Mouse (Mus musculus) gonadal fat pad, adult 2 months (tissue): ENCODE results near the gene Rbx1. TPM values are rescaled to one million over a fixed set of nuclear protein-coding genes. Genes with fewer than 3 reads are reported as not detected.

Experiments used
- DNase-seq: peaks from one replicate; pipeline ENCODE4 v3.0.0-alpha.2; 2012; ENCODE audit warnings: low read depth
- polyA plus RNA-seq: library from polyadenylated mRNA; depleted of rRNA; stranded (reverse); fragments of >200 nt; gene quantifications from 2 replicates; pipeline ENCODE4 v1.2.3, GENCODE M21; 2012; rRNA removed

Gene Rbx1
- polyA plus RNA-seq, 1 experiment, result 62.3 TPM

GRCm38 (mm10) chr15:81483691-81484090 is 17.6 kb downstream of the Rbx1 start:
- no peak for DNase-seq

DNA sequence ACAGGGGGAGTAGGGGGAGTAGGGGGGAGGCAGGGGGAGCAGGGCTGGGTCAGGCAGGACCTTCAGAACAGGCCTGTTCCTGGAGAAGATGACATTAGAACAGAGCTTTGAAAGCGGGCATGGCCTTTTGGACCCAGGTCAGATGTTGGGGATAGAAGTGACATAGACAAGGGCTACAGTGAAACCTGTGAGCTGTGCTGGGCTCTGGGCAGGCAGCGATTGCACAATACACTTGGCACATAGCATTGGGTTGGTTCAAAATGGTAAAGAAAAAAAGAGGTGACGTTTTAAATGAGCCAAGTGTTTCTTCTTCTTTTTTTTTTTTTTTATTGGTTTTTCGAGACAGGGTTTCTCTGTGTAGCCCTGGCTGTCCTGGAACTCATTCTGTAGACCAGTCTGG is 19.4 kb downstream of the Rbx1 start:
- no peak for DNase-seq

- no peak for DNase-seq
Measured at GRCm38 (mm10) chr15:81503466-81503865, 37.4 kb downstream of the Rbx1 start.

GRCm38 (mm10) chr15:81503995-81504394 is 37.9 kb downstream of the Rbx1 start:
- DNase-seq, result no peak

GRCm38 (mm10) chr15:81507201-81507600 is 41.1 kb downstream of the Rbx1 start:
- DNase-seq, result no peak

GRCm38 (mm10) chr15:81510621-81511020 is 44.5 kb downstream of the Rbx1 start:
- DNase-seq, result no peak

- DNase-seq, result no peak
Measured at GRCm38 (mm10) chr15:81511601-81512261, 45.6 kb downstream of the Rbx1 start.

GRCm38 (mm10) chr15:81514111-81514971 is 48.2 kb downstream of the Rbx1 start:
- no peak for DNase-seq

DNA sequence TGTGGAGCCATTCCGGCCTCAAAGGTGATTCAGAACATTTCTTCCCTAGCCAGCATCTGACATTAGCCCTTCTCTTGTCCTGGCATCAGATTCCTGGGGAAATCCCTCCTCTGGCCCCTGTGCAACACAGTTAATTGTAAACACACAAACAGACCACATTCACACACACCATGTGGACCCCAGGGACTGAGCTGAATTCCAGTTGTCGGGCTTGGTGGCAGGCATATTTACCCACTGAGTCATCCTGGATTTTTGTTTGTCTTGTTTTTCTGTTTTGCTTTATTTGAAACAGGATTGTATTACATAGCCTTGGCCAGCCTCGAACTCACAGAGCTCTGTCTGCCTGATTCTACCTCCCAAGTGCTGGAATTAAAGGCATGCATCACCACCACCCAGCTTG is 49.1 kb downstream of the Rbx1 start:
- no peak for DNase-seq

GRCm38 (mm10) chr15:81518031-81518430 is 51.9 kb downstream of the Rbx1 start:
- no peak for DNase-seq

GRCm38 (mm10) chr15:81518761-81519160 is 52.7 kb downstream of the Rbx1 start:
- no peak for DNase-seq

DNA sequence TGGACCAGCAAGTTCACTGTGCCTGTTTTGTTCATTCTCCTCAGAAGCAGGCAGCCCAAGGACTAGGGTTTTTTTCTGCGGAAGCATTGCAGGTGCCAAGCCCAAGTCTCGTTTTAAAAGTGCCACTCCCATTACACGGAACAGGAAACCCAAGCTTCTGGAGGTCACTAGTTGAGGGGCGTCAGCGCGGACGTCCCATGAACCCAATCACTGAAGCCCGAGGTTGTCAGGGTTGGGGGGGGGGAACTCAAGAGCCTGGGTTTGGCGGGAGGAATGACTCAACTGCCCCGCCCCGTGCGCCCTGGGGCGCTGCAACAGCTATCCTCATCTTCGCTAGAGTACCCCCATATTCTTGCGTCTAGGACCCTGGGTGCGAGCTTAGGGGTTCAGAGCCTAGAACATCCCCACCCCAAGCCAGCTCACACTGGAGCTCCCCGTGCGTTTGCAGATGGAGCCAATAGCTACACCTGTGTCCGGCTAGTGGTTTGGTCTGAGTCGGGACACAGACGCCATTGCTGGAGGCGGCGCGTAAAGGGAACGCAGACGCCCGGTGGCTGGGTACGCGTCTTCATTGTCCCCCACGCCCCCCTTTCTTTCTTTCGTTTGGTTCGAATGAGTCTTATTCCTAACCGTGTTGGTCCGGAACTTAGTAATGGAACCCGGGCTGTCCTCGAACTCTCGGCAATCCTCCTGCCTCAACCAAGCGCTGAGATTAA is 56.1 kb downstream of the Rbx1 start:
- no peak for DNase-seq

- no peak for DNase-seq
Measured at GRCm38 (mm10) chr15:81522761-81523168, 56.7 kb downstream of the Rbx1 start.

- no peak for DNase-seq
Measured at GRCm38 (mm10) chr15:81523169-81523871, 57.2 kb downstream of the Rbx1 start.

DNA sequence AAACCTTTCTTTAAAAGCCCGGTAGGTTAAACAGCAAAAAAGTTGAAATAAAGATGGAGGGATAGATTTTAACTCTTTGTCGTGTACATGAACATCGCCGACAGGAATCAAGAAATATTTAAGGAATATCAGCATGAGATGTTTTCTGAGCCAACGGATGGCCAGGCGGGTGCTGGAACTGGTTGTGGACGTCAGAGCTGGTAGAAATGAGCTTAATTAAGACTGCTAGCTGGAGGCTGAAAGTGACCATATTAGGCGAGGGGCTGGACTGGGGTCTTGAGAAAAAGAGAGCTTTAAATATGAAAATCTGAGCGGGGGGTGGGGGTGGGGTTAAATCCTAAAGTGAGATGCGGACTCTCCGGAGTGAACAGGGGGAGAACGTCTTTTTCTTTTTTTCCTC is 57.8 kb downstream of the Rbx1 start:
- no peak for DNase-seq

Other genes with a start within 250 kb of the Rbx1 start
- 2.4 and 3.6 TPM in 2 replicates for gene Mchr1, start 230.8 kb upstream of the Rbx1 start, polyA plus RNA-seq
- gene Slc25a17, start 105.5 kb upstream of the Rbx1 start, polyA plus RNA-seq, result 44.5 and 47.5 TPM in 2 replicates
- 34.2 and 44.4 TPM in 2 replicates for gene St13, start 66.2 kb upstream of the Rbx1 start, polyA plus RNA-seq
- 9.5 and 13.3 TPM in 2 replicates for gene Xpnpep3, start 66.2 kb upstream of the Rbx1 start, polyA plus RNA-seq
- gene Dnajb7, start 58.0 kb upstream of the Rbx1 start, polyA plus RNA-seq, result 0.22 and 0.60 TPM in 2 replicates
- gene Ep300, start 119.1 kb downstream of the Rbx1 start, polyA plus RNA-seq, result 24.6 and 41.9 TPM in 2 replicates
- 15.9 and 16.5 TPM in 2 replicates for gene L3mbtl2, start 197.6 kb downstream of the Rbx1 start, polyA plus RNA-seq
- 2.1 and 3.4 TPM in 2 replicates for gene Chadl, start 231.0 kb downstream of the Rbx1 start, polyA plus RNA-seq